Mouse (Mus musculus) embryonic fibroblast, embryonic 13.5 days (primary cell): ENCODE measurements around the gene Alpk1. TPM values are rescaled to one million over a fixed set of nuclear protein-coding genes. Genes with fewer than 3 reads are reported as not detected.

ENCODE experiments used
- H3K27ac ChIP-seq: 2 replicates; pipeline ENCODE4 v1.5.1; 2012; ENCODE audit warnings: low read length, control low read depth, inconsistent platforms; ENCODE audit not compliant: insufficient read depth
- H3K4me1 ChIP-seq: 2 replicates; pipeline ENCODE4 v1.6.1; 2011; ENCODE audit warnings: low read length; ENCODE audit not compliant: control insufficient read depth, insufficient read depth
- H3K4me3 ChIP-seq: 2 replicates; pipeline ENCODE4 v1.5.1; 2011; ENCODE audit warnings: mild to moderate bottlenecking, control low read depth, low read length; ENCODE audit not compliant: insufficient read depth
- CTCF ChIP-seq: IDR thresholded peaks from 2 replicates; pipeline ENCODE4 v1.5.1; 2011; ENCODE audit warnings: mild to moderate bottlenecking, control low read depth, low read length, moderate library complexity, borderline replicate concordance; ENCODE audit not compliant: insufficient read depth
- POLR2A ChIP-seq: IDR thresholded peaks from 2 replicates; pipeline ENCODE4 v1.6.1; 2011; ENCODE audit warnings: low read depth, mild to moderate bottlenecking, control low read depth, low read length, moderate library complexity
- polyA plus RNA-seq: library from polyadenylated mRNA; stranded (reverse); fragments of >200 nt; gene quantifications from 2 replicates; pipeline ENCODE4 v1.2.4, GENCODE M21; 2011; ENCODE audit warnings: low read depth; ENCODE audit not compliant: missing spikeins, insufficient read length

Gene Alpk1
- polyA plus RNA-seq, 1 experiment: 6.2 TPM

- H3K27ac ChIP-seq: no peak within 1 kb of the TSS
- H3K4me1 ChIP-seq: no peaks in the 10 kb centered on the region
- H3K4me3 ChIP-seq: peak within 1 kb of the TSS; percentile 14
- TF ChIP-seq CTCF: no peak
- TF ChIP-seq POLR2A: no peak
These were observed 147.0 kb downstream of the Alpk1 start, which contains the start of gene Neurog2 for GRCm38 (mm10) chr3:127633080-127634032. Neurog2 (plus strand) TSS chr3:127633135.

GRCm38 (mm10) chr3:127632531-127632930 lies 147.8 kb downstream of the Alpk1 start:
- peak overlapping the region; percentile 14; the same call in 1 of the 2 replicates for H3K4me3 ChIP-seq
- TF ChIP-seq POLR2A: no peak
- no peak for TF ChIP-seq CTCF
- no peaks in the 10 kb centered on the region for H3K4me1 ChIP-seq
- no peak overlapping the region for H3K27ac ChIP-seq

GRCm38 (mm10) chr3:127631582-127631981 lies 148.7 kb downstream of the Alpk1 start:
- H3K27ac ChIP-seq: no peak overlapping the region
- TF ChIP-seq POLR2A: no peak
- TF ChIP-seq CTCF: no peak
- H3K4me3 ChIP-seq: no peak overlapping the region
- H3K4me1 ChIP-seq: no peaks in the 10 kb centered on the region

GRCm38 (mm10) chr3:127630735-127631372 lies 149.5 kb downstream of the Alpk1 start:
- Histone ChIP-seq H3K27ac (no peak overlapping the region), H3K4me3 (no peak overlapping the region), H3K4me1 (no peaks in the 10 kb centered on the region)
- TF ChIP-seq POLR2A (no peak), CTCF (no peak)

GRCm38 (mm10) chr3:127630190-127630589 lies 150.1 kb downstream of the Alpk1 start:
- no peaks in the 10 kb centered on the region for H3K4me1 ChIP-seq
- H3K27ac ChIP-seq: no peak overlapping the region
- TF ChIP-seq POLR2A (no peak), CTCF (no peak)

GRCm38 (mm10) chr3:127628311-127629184 lies 151.8 kb downstream of the Alpk1 start:
- no peak for TF ChIP-seq POLR2A
- TF ChIP-seq CTCF: no peak
- Histone ChIP-seq H3K27ac (no peak overlapping the region), H3K4me3 (no peak overlapping the region), H3K4me1 (no peaks in the 10 kb centered on the region)

More at GRCm38 (mm10) chr3:127630190-127630589, 150.1 kb downstream of the Alpk1 start:
- no peak overlapping the region for H3K4me3 ChIP-seq

- no peak overlapping the region for H3K27ac ChIP-seq
- no peak overlapping the region for H3K4me3 ChIP-seq
- no peaks in the 10 kb centered on the region for H3K4me1 ChIP-seq
- TF ChIP-seq POLR2A: no peak
- no peak for TF ChIP-seq CTCF
These were observed 152.4 kb downstream of the Alpk1 start for GRCm38 (mm10) chr3:127627956-127628310.

GRCm38 (mm10) chr3:127627151-127627955 lies 153.0 kb downstream of the Alpk1 start:
- no peak overlapping the region for H3K4me3 ChIP-seq
- no peaks in the 10 kb centered on the region for H3K4me1 ChIP-seq
- no peak for TF ChIP-seq POLR2A
- TF ChIP-seq CTCF: no peak
- no peak overlapping the region for H3K27ac ChIP-seq

- no peak overlapping the region for H3K4me3 ChIP-seq
- TF ChIP-seq POLR2A (no peak), CTCF (no peak)
- no peaks in the 10 kb centered on the region for H3K4me1 ChIP-seq
- no peak overlapping the region for H3K27ac ChIP-seq
These were observed 153.8 kb downstream of the Alpk1 start for GRCm38 (mm10) chr3:127626524-127626923.
